Mouse (Mus musculus): ENCODE measurements around the gene Slco2b1.
"Not testable (repeated sequence)": the region's sequence is repeated elsewhere in the genome, so short reads cannot be mapped to it uniquely, and the experiment has no call there.

The Slco2b1 gene

GRCm38 (mm10) chr7:99711166-99711565 is at the start of gene Slco2b1:
Gene Slco2b1, minus strand, starts transcription at chr7:99711340.
- no peak for DNase-seq (ENCODE audit: low spot score in 2 of 2)

- DNase-seq (ENCODE audit: low spot score in 2 of 2), result peak in 1 of 2 experiments; percentile 18
These were observed 28.1 kb upstream of the Slco2b1 start for GRCm38 (mm10) chr7:99739276-99739675.

GRCm38 (mm10) chr7:99735491-99735890 is 24.4 kb upstream of the Slco2b1 start:
- DNase-seq (ENCODE audit: low spot score in 2 of 2), result not testable (repeated sequence)

DNA sequence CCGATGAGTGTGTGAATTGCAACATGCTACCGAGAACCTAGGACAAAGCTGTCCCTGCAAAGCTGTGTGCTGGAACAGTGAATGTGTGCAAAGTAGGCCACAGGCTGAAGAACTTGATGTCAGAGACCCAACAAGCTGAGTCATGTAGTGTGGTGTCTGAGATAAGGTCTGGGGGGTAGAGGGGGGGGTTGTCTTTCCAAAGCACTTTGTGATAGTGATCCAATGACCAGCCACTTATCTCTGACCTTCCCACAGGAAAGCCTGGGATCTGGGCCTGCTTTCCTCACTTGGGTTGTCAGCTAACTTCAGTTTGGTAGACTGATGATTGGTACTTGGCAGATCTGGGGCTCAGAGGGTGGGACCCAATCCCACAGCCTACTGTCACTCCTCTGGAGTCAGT is 23.5 kb upstream of the Slco2b1 start:
- DNase-seq (ENCODE audit: low spot score in 2 of 2), result no peak

- no peak for DNase-seq (ENCODE audit: low spot score in 2 of 2)
These were observed 18.8 kb upstream of the Slco2b1 start, which contains the start of gene Olfr520 for GRCm38 (mm10) chr7:99729973-99730372. Gene Olfr520, plus strand, starts transcription at chr7:99730273.

DNA sequence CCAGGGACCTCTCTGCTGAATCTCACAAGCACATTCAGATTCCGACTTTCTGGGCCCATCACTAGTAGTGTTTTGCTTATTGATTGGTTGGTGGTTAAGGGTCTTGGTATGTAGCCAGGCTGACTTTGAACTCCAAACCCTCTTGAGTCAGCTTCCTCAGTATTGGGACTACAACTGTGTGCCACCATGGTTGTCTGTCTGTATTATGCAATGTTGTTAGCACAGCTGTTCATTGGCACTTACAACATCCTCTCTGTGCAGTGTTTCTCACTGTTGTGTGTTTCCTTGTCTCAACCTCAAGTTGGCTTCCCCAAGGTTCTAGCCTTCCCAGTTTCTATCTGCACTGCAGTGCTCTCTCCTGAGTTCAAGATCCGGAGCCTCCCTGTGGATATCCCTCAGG is 5.4 kb upstream of the Slco2b1 start:
- DNase-seq (ENCODE audit: low spot score in 2 of 2), result no peak

GRCm38 (mm10) chr7:99712431-99712830 is 1.3 kb upstream of the Slco2b1 start:
- no peak for DNase-seq (ENCODE audit: low spot score in 2 of 2)

DNA sequence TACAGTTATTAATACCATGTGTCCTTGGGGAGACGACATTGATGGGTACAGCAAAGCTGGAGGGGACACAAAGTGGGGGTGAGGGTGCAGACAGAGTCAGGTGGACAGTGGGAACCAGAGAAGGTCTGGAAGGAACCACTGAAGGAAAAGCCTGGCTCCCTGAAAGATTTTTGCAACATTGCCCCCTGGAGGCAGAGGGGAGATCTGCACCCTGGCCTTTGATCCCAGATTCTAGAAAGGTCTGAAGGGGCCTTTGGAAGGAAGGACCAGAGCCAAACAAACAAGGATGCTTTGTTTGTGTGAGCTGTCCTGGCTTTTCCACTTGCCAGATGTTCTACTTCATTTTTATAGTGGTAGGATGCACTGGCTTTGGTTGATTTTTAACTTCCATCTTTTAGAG is 664 bp downstream of the Slco2b1 start:
- peak in 1 of 2 experiments; percentile 42 for DNase-seq (ENCODE audit: low spot score in 2 of 2)

DNA sequence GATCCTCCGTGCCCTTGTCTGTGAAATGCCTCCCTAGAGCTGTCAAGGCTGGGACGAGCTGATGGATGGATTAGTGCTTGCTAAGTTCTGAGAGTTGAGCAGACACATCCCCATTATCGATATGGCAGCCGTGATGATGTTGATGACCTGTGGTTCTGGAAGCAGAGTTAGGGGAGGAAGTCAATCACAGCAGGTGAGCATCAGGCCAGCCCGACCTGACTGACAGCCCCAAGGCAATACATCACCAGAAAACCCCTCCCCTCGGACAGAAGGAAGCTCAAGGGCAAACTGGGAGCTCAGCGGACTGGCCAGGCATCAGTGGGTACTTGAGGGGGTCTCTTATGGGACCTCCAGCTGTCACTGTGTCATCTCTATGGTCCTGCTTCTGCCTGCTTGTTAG is 1.1 kb downstream of the Slco2b1 start:
- no peak for DNase-seq (ENCODE audit: low spot score in 2 of 2)

DNA sequence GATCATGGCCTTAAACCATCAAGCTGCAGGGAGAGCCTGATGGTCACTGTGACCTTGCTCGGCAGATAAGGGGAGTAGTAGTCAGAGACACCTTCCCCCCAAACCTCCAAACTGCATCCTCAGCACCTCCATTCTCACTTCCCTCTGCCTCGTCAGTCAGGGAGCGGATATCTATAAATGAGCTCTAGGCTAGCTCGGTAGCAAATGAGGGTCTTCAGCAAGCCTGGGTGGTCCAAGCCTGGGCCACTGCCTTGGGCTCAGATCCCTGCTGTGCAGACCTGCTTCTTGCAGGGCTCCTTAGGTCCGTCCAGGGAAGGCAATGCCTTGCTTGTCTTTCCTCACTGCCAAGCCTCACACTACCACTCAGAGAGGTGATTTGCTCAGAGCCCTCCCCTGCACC is 2.4 kb downstream of the Slco2b1 start:
- DNase-seq (ENCODE audit: low spot score in 2 of 2), result no peak

DNA sequence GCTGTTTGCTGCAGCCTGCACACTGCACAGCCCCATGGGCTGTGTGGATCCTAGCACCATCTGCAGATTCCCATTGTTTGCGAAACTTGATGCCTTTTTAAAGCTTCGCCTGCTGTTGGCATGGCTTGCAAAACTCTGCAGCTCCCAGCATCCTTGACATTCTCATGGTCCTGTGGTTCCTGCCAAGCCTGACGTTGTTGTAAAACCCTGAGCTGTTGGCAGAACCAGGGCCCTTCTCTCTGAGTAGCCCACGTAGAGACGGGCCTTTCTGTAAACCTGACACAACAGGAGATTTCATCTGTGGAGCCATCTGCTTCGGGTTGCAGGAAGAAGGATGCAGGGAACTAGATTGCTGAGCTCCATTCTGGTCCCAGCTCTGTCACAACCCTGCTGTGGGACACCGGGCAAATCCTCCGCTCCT is 2.8 kb downstream of the Slco2b1 start:
- peak; percentile 32 to 47 for DNase-seq (ENCODE audit: low spot score in 2 of 2)

DNA sequence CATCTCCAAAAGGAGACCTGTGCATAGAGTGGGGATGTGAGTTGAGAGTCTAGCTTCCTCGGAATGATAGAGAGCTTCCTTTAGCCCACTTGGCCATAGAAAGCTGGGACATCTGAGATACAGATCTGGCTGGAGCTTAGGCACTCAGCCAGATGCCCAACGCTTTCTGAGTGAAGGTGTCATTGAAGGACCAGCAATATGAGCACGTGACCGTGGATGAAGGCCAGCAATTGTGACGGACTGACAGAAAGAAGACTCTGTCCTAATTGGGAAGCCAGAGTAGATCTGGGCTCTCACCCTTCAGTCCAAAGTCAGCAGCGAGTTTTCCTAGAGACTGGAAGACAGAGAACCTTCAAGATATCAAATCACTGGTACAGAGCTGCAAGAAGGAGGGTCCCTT is 3.5 kb downstream of the Slco2b1 start:
- DNase-seq (ENCODE audit: low spot score in 2 of 2), result no peak

DNA sequence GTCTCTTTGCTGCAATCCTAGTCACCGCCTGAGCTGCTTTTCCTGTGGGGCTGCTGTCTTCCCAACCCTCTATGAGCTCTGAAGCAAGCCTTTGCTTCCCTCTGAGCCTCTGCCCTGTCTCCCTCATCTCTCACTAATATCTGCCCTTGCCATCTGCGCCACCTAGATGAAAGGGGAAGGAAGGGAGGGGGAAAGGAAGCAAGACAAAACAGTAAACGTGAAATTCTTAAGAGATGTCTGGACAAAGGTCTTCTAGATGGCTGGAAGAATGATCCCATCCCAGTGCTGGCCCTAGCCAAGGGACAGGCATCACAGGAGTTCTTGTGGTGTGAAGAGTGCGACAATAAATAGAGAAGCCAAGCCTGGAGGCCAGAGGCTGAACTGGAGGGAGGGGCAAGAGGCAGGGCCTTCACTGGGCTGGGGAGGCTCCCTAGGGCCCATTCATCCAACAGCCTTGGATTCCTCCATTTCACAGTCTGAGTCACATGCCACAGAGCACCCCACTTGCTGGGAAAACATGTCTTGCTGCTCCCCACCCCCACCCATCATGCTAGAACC is 4.0 kb downstream of the Slco2b1 start:
- no peak for DNase-seq (ENCODE audit: low spot score in 2 of 2)

DNA sequence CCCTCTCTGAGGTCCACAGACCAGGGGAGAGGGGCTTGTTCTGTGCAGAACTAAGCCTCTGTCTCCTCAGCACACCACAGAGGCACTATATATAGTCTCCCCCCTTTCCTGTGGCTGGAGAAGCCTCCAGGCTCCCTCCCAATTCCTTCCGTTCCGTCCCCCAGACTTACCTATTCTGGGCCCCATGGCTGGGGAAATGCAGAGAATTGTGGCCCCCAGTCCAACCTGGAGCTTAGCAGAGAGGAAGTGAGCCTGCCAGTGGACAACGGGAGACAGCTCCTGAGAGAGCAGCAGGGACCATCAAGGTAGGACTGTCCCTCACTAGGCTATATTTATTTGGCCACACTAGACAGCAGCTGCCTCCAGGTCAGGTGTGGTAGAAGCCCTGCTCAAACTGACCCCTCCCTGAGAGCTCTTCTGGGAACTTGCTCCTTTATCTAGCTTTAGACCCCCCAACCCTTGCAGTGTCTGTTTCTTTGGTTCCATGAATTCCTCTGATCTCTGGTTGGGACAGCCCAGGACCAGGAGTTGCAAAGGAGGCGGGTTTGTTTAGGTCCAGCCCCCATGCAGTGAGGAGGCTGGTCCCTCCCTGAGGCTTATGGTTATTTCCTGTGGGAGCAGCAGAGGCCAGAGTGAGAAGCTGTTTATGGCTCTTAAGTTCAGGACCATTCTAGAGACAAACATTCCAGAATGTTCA is 4.7 kb downstream of the Slco2b1 start:
- no peak for DNase-seq (ENCODE audit: low spot score in 2 of 2)

GRCm38 (mm10) chr7:99704736-99705519 is 6.2 kb downstream of the Slco2b1 start:
- DNase-seq (ENCODE audit: low spot score in 2 of 2), result no peak

DNA sequence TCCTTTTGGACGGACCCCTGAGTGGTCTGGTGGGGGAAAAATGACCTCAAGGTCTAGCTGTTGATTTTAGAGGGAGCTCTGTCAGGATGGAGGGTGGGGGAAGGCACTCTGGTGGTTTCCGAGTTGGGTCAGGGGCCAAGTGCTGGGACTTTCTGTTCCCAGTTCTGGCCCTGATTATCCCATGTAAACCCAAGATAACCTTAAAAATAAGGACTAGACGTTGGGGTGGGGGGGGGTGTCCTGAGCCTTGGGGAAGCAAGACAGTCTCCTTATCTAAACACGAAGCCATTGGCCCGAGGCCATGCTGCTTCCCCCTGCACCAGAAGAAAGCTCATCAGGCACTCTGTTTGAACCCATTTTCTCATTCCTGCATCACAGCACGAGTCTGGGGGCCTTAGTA is 8.9 kb downstream of the Slco2b1 start:
- no peak for DNase-seq (ENCODE audit: low spot score in 2 of 2)

DNA sequence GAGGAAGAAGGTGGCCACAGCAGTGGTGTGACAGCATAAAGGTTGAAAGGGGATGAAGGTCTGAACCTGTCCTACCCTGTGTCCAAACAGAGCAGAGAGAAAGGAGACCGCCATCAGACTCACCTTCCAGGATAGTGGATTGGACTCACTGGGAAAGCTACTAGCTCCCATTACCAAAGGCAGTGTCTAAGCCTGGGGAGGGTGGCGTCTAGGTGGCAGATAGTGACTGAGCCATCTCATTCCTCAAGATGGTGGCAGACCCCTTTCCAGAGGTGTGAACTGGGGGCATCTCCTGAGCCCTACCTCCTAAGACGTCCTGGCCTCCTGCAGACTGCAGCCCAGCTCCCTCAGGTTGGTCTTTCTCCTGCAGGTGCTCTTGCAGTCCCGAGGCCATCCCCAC is 10.5 kb downstream of the Slco2b1 start:
- DNase-seq (ENCODE audit: low spot score in 2 of 2), result no peak

- DNase-seq (ENCODE audit: low spot score in 2 of 2), result no peak
These were observed 11.4 kb downstream of the Slco2b1 start for GRCm38 (mm10) chr7:99699709-99700151.

DNA sequence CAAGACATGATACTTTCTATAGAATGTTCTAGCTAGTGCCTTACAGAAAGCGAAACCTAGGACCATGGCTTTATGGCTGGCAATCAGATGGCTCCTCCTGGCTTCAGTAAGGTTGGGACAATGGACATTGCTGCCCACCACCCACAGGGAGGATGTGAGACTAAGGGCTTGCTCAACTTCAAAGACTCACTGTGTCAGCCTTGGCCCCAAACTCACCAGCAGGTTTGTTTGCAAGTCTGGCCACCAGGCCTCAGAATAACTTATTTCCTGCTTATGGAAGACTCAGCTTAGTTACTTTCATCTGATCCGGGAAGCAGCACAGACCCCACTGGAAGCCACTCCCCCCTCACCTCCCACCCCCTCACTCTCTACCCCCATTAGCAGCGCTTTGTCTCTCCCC is 12.0 kb downstream of the Slco2b1 start:
- no peak for DNase-seq (ENCODE audit: low spot score in 2 of 2)

GRCm38 (mm10) chr7:99698576-99698975 is 12.6 kb downstream of the Slco2b1 start:
- no peak for DNase-seq (ENCODE audit: low spot score in 2 of 2)

DNA sequence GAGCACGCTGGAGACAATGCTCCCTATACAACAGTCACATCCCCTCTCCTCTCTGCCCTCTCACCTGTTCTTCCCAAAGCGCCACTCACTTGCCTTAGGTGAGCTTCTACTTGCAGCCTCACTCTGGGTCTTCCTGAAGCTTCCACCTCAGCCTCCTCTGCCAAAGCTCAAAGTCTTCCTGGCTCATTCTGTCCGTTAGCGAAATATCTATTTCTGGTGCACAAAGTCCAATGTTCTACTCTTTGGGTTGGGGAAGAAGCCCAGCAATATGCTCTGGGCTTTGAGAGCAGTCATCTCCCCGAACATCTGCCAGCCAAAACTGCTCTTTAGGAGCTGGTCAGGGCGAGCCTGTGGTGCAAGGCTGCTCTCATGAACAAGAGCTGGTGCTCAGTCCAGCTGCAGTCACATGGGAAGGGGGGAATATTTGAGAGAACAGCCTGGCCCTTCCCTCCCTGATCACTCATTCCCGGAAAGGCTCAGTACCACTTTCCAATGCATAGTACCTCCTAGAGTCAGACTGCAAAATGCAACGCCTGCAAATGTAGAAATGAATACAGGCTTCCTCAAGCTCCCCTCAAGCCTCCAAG is 15.6 kb downstream of the Slco2b1 start:
- DNase-seq (ENCODE audit: low spot score in 2 of 2), result no peak

- DNase-seq (ENCODE audit: low spot score in 2 of 2), result not testable (repeated sequence)
These were observed 16.7 kb downstream of the Slco2b1 start for GRCm38 (mm10) chr7:99694424-99694823.

Data from frontal cortex, postnatal 10 days (tissue).